Mouse (Mus musculus) lung, postnatal 25 days (tissue): Measurements from ENCODE around the gene Pik3c2b.
A peak's percentile ranks its signal among the peaks of the same experiment; 100 is the strongest.
"Not testable (repeated sequence)": the region's sequence is repeated elsewhere in the genome, so short reads cannot be mapped to it uniquely, and the experiment has no call there.

Source experiments
- DNase-seq: peaks from one replicate; pipeline ENCODE4 v3.0.0; 2022; ENCODE audit warnings: low spot score

Pik3c2b gene

GRCm38 (mm10) chr1:133033316-133034090, 12.0 kb upstream of the Pik3c2b start:
- peak; percentile 79 for DNase-seq

GRCm38 (mm10) chr1:133034091-133034460, 11.4 kb upstream of the Pik3c2b start:
- DNase-seq: peak; percentile 46

GRCm38 (mm10) chr1:133034682-133035081, 10.8 kb upstream of the Pik3c2b start:
- not testable (repeated sequence) for DNase-seq

- DNase-seq: peak; percentile 69
Observed at GRCm38 (mm10) chr1:133039505-133039949, 5.9 kb upstream of the Pik3c2b start.

- peak; percentile 65 for DNase-seq
Observed at GRCm38 (mm10) chr1:133045861-133046440, 484 bp downstream of the Pik3c2b start.

- peak; percentile 28 for DNase-seq
Observed at GRCm38 (mm10) chr1:133046441-133046931, 1.0 kb downstream of the Pik3c2b start.

GRCm38 (mm10) chr1:133047575-133047974, 2.1 kb downstream of the Pik3c2b start:
- DNase-seq: no peak

- no peak for DNase-seq
Observed at GRCm38 (mm10) chr1:133048690-133049089, 3.2 kb downstream of the Pik3c2b start.

GRCm38 (mm10) chr1:133050001-133050431, 4.5 kb downstream of the Pik3c2b start:
- DNase-seq: no peak

- DNase-seq: no peak
Observed at GRCm38 (mm10) chr1:133051829-133052228, 6.4 kb downstream of the Pik3c2b start.

- no peak for DNase-seq
Observed at GRCm38 (mm10) chr1:133053034-133053433, 7.6 kb downstream of the Pik3c2b start.

GRCm38 (mm10) chr1:133054326-133054725, 8.9 kb downstream of the Pik3c2b start:
- no peak for DNase-seq

GRCm38 (mm10) chr1:133057345-133058034, 12.0 kb downstream of the Pik3c2b start:
- DNase-seq: no peak

- no peak for DNase-seq
Observed at GRCm38 (mm10) chr1:133059592-133059991, 14.1 kb downstream of the Pik3c2b start.

- DNase-seq: no peak
Observed at GRCm38 (mm10) chr1:133060681-133061080, 15.2 kb downstream of the Pik3c2b start.

- DNase-seq: no peak
Observed at GRCm38 (mm10) chr1:133063164-133063563, 17.7 kb downstream of the Pik3c2b start.

- no peak for DNase-seq
Observed at GRCm38 (mm10) chr1:133068268-133068667, 22.8 kb downstream of the Pik3c2b start.

GRCm38 (mm10) chr1:133068669-133069274, 23.3 kb downstream of the Pik3c2b start:
- no peak for DNase-seq

GRCm38 (mm10) chr1:133069275-133070120, 24.0 kb downstream of the Pik3c2b start:
- no peak for DNase-seq

GRCm38 (mm10) chr1:133070157-133070556, 24.7 kb downstream of the Pik3c2b start:
- no peak for DNase-seq

GRCm38 (mm10) chr1:133071666-133072381, 26.4 kb downstream of the Pik3c2b start:
- no peak for DNase-seq
